Mouse (Mus musculus) lung, adult 2 months (tissue): ENCODE measurements around the gene Fpr1. TPM values are rescaled to one million over a fixed set of nuclear protein-coding genes. Genes with fewer than 3 reads are reported as not detected.

Source experiments
- DNase-seq: peaks from one replicate; pipeline ENCODE4 v3.0.0; 2022
- H3K4me1 ChIP-seq: fragments of 200-500 bp; 2 replicates; pipeline ENCODE4 v1.6.1; 2011; ENCODE audit warnings: low read length; ENCODE audit not compliant: control insufficient read depth, insufficient read depth
- H3K4me3 ChIP-seq: fragments of 200-500 bp; replicated peaks from 2 replicates; pipeline ENCODE3; 2011; ENCODE audit warnings: low read depth, mild to moderate bottlenecking, control low read depth, low read length; ENCODE audit errors: extremely low read depth
- CTCF ChIP-seq: fragments of 200-500 bp; IDR thresholded peaks from 2 replicates; pipeline ENCODE4 v1.5.1; 2011; ENCODE audit warnings: mild to moderate bottlenecking, low read length, control low read depth; ENCODE audit not compliant: insufficient read depth
- POLR2A ChIP-seq: fragments of 200-500 bp; IDR thresholded peaks from 2 replicates; pipeline ENCODE4 v1.6.1; 2011; ENCODE audit warnings: low read depth, mild to moderate bottlenecking, control low read depth, low read length, borderline replicate concordance; ENCODE audit errors: extremely low read depth
- WGBS: fragments of 180-500 bp; shearing (Covaris S2); methylation state at CpG from one replicate; pipeline ENCODE4 v1.1.7; 2018; 5-methylcytosine and 5-hydroxymethylcytosine counted together
- polyA plus RNA-seq: library from polyadenylated mRNA; depleted of rRNA; stranded (reverse); fragments of >200 nt; gene quantifications from 2 replicates; pipeline ENCODE4 v1.2.3, GENCODE M21; 2012

Fpr1 gene
- polyA plus RNA-seq, 1 experiment = 19.0 TPM

DNA sequence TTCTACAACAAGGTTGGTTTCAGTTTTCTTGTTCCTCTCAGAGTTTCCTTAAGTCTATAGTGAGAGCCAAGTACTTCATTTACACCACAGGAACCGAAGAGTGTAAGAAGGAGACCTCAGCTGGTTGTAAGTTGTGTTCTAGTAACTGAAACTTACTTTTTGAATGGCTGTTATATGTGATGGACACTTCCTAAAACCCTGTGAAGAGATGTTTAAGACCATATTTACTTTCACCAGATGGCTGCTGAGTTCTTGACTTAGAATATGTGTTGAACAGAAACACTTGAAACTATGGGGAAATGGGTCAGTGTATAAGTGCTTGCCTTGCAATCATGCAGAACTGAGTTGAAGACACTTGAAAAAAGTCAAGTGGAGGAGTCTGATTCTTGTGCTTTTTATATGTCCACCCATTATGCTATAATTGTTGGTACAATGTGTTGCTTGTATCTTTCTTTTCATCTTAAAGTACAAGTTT lies 4.1 kb upstream of the Fpr1 start, which contains the start of the genes Fpr2 and Fpr3:
Gene Fpr2, plus strand, starts transcription at position 51 of the 475 bp plus-strand sequence.
Gene Fpr3, plus strand, starts transcription at position 79 of the 475 bp plus-strand sequence.
- TF ChIP-seq POLR2A = no peak
- TF ChIP-seq CTCF = no peak
- 37% methylated on average over 1 of the region's 1 CpGs for WGBS
- no peak for DNase-seq
- Histone ChIP-seq H3K4me1 (no peaks in the 10 kb centered on the region), H3K4me3 (no peak within 1 kb of the TSS)

DNA sequence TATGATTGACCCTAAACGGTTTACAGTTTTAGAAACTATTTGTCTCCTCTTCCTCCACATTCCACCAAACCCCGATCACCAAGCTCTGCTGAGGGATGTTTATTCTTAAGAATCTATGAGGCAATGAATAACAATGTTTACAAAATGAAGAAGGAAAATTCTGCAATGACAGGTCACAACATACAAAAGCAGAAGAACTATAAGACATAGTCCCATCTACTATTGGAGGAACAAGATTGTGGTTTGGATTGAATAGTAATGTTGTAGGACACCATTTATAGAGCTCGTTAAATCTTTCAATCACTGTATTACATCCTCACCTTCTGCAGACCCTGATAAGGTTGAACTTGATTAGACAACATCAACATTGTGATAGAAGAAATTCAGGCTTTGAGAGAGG lies 1.1 kb downstream of the Fpr1 start:
- TF ChIP-seq CTCF (no peak), POLR2A (no peak)
- no peak for DNase-seq
- Histone ChIP-seq H3K4me3 (no peak overlapping the region), H3K4me1 (no peaks in the 10 kb centered on the region)
- WGBS = 66% methylated on average over 3 of the region's 3 CpGs

DNA sequence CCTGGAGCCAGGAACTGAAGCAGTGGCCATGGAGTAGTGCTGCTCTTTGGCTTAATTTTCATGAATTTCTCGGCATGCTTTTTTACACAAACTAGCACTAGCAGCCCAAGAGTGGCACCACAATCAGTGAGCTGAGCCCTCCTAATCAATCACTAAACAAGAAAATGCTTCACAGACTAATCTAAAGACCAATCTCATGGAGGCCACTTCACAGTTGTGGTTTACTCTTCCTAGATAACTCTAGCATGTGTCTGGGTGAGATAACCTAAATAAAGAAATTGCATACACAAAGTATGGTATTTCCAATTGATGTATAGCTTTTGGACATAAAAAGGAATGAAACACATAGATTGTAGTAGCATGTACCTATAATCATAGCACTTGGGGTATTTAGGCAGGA lies 4.4 kb downstream of the Fpr1 start:
- H3K4me1 ChIP-seq = no peaks in the 10 kb centered on the region
- TF ChIP-seq CTCF = no peak
- no peak for TF ChIP-seq POLR2A
- 67% methylated on average over 1 of the region's 1 CpGs for WGBS
- no peak overlapping the region for H3K4me3 ChIP-seq
- DNase-seq = no peak

DNA sequence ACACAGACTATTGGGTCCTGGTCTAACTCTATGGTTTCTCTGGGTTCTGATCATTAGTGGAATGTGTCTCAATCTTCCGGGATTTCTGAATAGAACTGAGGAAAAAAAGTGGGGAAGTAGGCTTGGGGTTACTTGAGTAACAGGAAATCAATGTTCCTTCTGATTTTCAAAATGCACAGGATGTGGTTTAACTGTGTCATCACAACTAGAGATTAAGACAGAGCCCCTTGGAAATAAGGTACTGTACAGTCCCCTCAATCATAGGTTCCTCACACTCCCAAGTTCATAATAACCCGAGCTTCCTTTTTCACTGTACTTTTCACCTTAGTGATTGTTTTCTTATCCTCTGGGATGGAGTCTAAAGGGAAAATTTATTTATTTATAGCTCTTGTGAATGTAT lies 12.0 kb downstream of the Fpr1 start:
- Histone ChIP-seq H3K4me3 (no peak overlapping the region), H3K4me1 (peaks cover 2% of the 10 kb centered on the region; the same call in 1 of the 2 replicates)
- DNase-seq = no peak
- no peak for TF ChIP-seq POLR2A
- TF ChIP-seq CTCF = no peak
- 60% methylated on average over 2 of the region's 2 CpGs for WGBS

DNA sequence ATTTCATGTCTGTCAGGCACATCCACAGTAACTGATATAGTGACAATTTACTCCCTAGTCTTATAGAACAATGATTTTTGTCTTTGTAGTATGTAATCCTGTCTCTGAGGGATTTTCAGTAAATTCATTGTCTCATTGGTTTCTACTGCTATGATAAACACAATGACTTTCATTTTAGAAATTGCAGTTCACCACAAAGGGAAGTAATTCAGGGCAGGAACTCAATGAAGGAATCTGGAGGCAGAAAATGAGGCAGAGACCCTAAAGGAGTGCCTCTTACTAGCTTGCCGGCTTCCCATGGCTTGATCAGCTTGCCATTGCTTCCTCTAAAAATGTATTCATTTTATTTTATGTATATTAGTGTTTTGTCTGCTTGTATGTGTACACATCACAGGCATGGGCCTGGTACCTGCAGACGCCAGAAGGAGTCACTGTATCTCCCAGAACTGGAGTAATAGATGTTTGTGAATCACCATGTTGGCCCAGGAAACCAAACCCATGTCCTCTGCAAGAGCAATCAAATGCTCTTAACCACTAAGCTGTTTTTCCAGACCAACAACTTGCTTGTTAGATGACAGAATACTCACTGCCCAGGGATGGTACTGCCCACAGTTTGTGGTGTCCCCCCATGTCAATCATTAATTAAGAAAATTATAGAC lies 12.7 kb downstream of the Fpr1 start:
- TF ChIP-seq POLR2A (no peak), CTCF (no peak)
- DNase-seq = no peak
- H3K4me1 ChIP-seq = peaks cover 2% of the 10 kb centered on the region; the same call in 1 of the 2 replicates
- 68% methylated on average over 2 of the region's 2 CpGs for WGBS
- no peak overlapping the region for H3K4me3 ChIP-seq

DNA sequence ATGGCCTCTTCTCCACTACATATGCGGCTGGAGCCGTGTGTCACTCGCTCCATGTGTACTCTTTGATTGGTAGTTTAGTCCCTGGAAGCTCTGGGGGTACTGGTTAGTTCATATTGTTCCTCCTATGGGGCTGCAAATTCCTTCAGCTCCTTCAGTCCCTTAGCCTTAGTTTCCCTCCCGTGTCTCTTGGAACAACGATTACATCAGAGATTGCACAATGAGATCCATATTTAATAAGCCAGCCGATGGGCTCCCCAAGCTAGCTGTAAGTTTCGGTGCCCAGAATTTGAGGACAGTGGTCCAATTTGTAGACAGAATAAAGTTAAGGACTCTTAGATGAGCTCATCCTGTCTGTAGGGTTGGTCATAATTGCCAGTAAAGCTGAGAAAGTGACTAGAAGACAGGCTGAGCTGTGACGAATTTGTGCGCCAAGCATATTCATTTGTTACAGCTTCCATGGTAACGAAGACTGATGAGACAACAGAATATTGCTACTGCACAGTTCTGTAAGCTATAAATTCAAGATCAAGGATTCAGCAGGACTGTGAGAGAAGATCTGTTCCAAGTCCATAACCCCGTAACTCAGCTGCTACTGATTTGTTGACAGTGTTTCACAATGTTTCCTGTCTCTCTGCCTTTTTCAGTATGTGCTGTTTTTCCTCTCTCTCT lies 16.8 kb downstream of the Fpr1 start:
- Histone ChIP-seq H3K4me1 (peaks cover 2% of the 10 kb centered on the region; the same call in 1 of the 2 replicates), H3K4me3 (no peak overlapping the region)
- 69% methylated on average over 11 of the region's 11 CpGs for WGBS
- no peak for DNase-seq
- TF ChIP-seq CTCF (no peak), POLR2A (no peak)

DNA sequence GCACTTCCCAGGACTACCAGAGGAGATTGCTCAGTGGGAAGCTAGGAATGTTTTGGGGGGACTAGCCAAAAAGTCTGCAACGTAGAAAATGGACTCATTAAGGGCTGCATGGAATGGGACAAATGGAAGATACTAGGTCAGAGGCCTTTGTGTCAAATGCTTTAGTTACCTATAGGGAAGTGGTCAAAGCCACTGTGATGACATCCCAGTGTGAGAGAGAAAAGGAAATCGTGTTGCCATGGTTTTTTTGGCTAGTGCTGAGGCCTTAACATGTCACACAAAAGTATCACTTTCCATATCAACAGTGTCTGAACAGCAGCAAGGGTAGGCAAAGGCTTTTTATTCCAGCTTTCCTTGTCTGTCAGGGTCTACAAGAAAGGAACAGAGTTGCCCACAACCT lies 18.6 kb downstream of the Fpr1 start:
- no peak for DNase-seq
- 54% methylated on average over 2 of the region's 2 CpGs for WGBS
- TF ChIP-seq CTCF (no peak), POLR2A (no peak)
- H3K4me1 ChIP-seq = peaks cover 2% of the 10 kb centered on the region; the same call in 1 of the 2 replicates
- no peak overlapping the region for H3K4me3 ChIP-seq

DNA sequence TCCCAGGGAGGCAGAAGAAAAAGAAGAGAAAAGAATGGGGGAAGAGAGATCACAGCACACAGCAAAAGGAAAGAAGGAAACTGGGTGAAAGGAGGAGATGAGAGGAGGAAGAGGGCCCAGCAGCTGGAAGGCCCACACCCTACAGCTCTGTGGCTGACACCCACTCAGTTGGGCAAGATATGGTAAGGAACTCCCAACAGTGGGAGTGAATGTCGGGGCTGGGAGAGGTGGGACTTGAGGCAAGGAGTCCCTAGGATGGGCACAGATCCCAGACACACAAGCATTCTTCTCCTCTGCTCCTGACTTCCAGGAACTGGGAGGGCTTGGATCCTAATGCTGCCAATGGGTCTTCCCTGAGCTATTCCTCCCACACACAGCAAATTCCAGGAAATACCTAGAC lies 21.4 kb downstream of the Fpr1 start:
- WGBS = 15% methylated on average over 1 of the region's 1 CpGs
- no peak for DNase-seq
- Histone ChIP-seq H3K4me1 (no peaks in the 10 kb centered on the region), H3K4me3 (no peak overlapping the region)
- no peak for TF ChIP-seq POLR2A

DNA sequence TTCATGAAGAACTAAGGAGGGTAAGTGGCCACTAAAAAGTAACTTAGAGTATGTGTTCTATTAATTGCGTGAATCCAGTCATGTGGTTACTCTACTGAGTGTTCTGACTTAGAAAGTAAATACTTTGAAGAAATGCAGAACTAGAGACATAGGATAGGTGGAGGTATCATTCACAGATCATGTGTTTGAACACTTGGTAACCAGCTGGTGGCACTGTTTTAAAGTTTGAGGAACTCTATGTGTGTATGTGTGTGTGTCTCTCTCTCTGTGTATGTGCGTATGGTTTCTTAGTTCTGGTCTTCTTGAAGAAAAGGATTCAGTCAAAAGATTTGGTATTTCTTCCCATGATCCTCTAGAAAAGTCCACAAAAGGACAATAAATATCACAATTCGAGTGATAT lies 23.6 kb downstream of the Fpr1 start:
- Histone ChIP-seq H3K4me3 (no peak overlapping the region), H3K4me1 (no peaks in the 10 kb centered on the region)
- no peak for DNase-seq
- 71% methylated on average over 3 of the region's 3 CpGs for WGBS
- TF ChIP-seq POLR2A = no peak
- no peak for TF ChIP-seq CTCF

DNA sequence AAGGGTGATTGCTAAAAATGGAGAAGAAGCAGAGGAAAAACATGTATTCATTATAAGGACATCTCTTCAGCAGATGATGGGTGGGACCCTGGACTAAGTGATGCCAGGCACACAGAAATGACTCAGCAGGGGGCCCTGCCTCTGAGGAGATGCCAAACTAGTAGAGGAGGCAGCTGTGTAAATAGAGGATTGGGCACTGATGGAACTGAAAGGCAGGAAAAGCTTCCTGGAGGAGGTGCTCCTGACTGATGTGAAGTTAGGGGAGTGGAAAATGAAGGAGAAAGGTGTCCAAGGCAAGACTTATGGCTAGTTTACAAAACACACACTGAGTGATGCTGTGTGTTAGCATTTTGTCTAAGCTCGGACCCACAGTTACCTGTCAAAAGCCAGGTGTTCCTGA lies 26.3 kb downstream of the Fpr1 start:
- 86% methylated on average over 1 of the region's 1 CpGs for WGBS
- H3K4me1 ChIP-seq = no peaks in the 10 kb centered on the region
- DNase-seq = no peak
- no peak for TF ChIP-seq CTCF
- TF ChIP-seq POLR2A = no peak
- no peak overlapping the region for H3K4me3 ChIP-seq
